Mouse (Mus musculus): ENCODE measurements around the gene Slc31a1.

- TF ChIP-seq CTCF (IDR thresholded peaks at IDR 0.05; ENCODE audit: control insufficient read depth, insufficient read depth, low read length) (no peak), POLR2A (IDR thresholded peaks at IDR 0.05; ENCODE audit: borderline replicate concordance, control insufficient read depth, low read depth, low read length) (no peak)
Observed at GRCm38 (mm10) chr4:62383752-62384151, 23.2 kb downstream of the Slc31a1 start.

All from bone marrow, adult 2 months (tissue).